Comparison of ENCODE assay signal across 13 mouse cellular contexts in genomic region chr5:100607868-100608267, GRCm38 (mm10). TPM values are rescaled to one million over a fixed set of nuclear protein-coding genes. Genes with fewer than 3 reads are reported as not detected.
DNase-seq lines count a peak whose midpoint lies in the region; ATAC-seq and TF ChIP-seq lines count a peak whose summit lies in the region.
"Had no signal": no experiment of that assay in that cellular context is flagged by ENCODE, and none has a peak within 500 bp of the region (broad histone marks: within the 10 kb centered on the region; RNA-seq: fewer than 3 reads in every experiment).

No protein-coding gene starts in this region.

- peaks cover 11% of the 10 kb centered on the region for H3K4me1 ChIP-seq in kidney, embryonic 15.5 days
- no peaks in the 10 kb centered on the region; the same call in 1 of the 2 replicates for H3K4me1 ChIP-seq in bone marrow, adult 2 months (ENCODE audit: control insufficient read depth, insufficient read depth, low read length)
- H3K4me1 ChIP-seq in liver, embryonic 12.5 days, result peaks cover 25% of the 10 kb centered on the region
- peaks cover 17% of the 10 kb centered on the region for H3K4me1 ChIP-seq in small intestine, adult 2 months (ENCODE audit: control insufficient read depth, insufficient read depth, insufficient read length, low read length)
- H3K4me1 ChIP-seq in hindbrain, embryonic 10.5 days (replicated peaks), result no peaks in the 10 kb centered on the region

- H3K36me3 ChIP-seq in kidney, embryonic 15.5 days, result no peaks in the 10 kb centered on the region
- no peaks in the 10 kb centered on the region for H3K36me3 ChIP-seq in liver, embryonic 12.5 days
- H3K36me3 ChIP-seq in small intestine, adult 2 months (ENCODE audit: control insufficient read depth, insufficient read depth, low read length), result no peaks in the 10 kb centered on the region
- no peaks in the 10 kb centered on the region for H3K36me3 ChIP-seq in hindbrain, embryonic 10.5 days
- H3K36me3 ChIP-seq: embryonic facial prominence, embryonic 13.5 days had no signal

- H3K9me3 ChIP-seq in kidney, embryonic 15.5 days (replicated peaks), result no peaks in the 10 kb centered on the region
- H3K9me3 ChIP-seq in liver, embryonic 12.5 days (replicated peaks), result no peaks in the 10 kb centered on the region
- H3K9me3 ChIP-seq in hindbrain, embryonic 10.5 days, result no peaks in the 10 kb centered on the region
- H3K9me3 ChIP-seq: embryonic facial prominence, embryonic 13.5 days had no signal

- no peak overlapping the region for H3K4me2 ChIP-seq in kidney, embryonic 15.5 days
- H3K4me2 ChIP-seq in liver, embryonic 12.5 days, result peak overlapping the region; percentile 19
- H3K4me2 ChIP-seq: embryonic facial prominence, embryonic 13.5 days; heart, embryonic 11.5 days had no signal

- no peaks in the 10 kb centered on the region for H3K27me3 ChIP-seq in kidney, embryonic 15.5 days
- peaks cover under 1% of the 10 kb centered on the region; the same call in 1 of the 2 replicates for H3K27me3 ChIP-seq in liver, embryonic 12.5 days (replicated peaks)
- no peaks in the 10 kb centered on the region for H3K27me3 ChIP-seq in small intestine, adult 2 months (ENCODE audit: control insufficient read depth, insufficient read depth, low read length)
- H3K27me3 ChIP-seq in hindbrain, embryonic 10.5 days (ENCODE audit: insufficient read depth, poor library complexity, severe bottlenecking), result no peaks in the 10 kb centered on the region
- H3K27me3 ChIP-seq: embryonic facial prominence, embryonic 13.5 days had no signal

- TF ChIP-seq CTCF in bone marrow, adult 2 months (IDR thresholded peaks at IDR 0.05; ENCODE audit: control insufficient read depth, insufficient read depth, low read length), result no peak
- TF ChIP-seq CTCF in small intestine, adult 2 months (IDR thresholded peaks at IDR 0.05; ENCODE audit: extremely low read depth, insufficient read length, insufficient replicate concordance, low read depth, low read length), result no peak

- 72% methylated on average over 9 of the region's 9 CpGs for WGBS in kidney, embryonic 15.5 days
- WGBS in bone marrow, adult 2 months, result 37% methylated on average over 9 of the region's 9 CpGs
- WGBS in liver, embryonic 12.5 days (ENCODE audit: insufficient replicate concordance), result 27% methylated on average over 9 of the region's 9 CpGs
- WGBS in small intestine, adult 2 months, result 46% methylated on average over 9 of the region's 9 CpGs
- WGBS in hindbrain, embryonic 10.5 days, result 88% methylated on average over 9 of the region's 9 CpGs

- no peak overlapping the region for H3K9ac ChIP-seq in kidney, embryonic 15.5 days
- no peak overlapping the region for H3K9ac ChIP-seq in liver, embryonic 12.5 days
- H3K9ac ChIP-seq: embryonic facial prominence, embryonic 13.5 days had no signal

- ATAC-seq in kidney, embryonic 15.5 days (replicated peaks; ENCODE audit: low FRiP score), result no peak
- ATAC-seq in liver, embryonic 12.5 days, result no peak

- DNase-seq in kidney, postnatal 4 days, result no peak
- no peak for DNase-seq in hindbrain, embryonic 10.5 days (ENCODE audit: low spot score)
- no peak for DNase-seq in frontal cortex, postnatal 10 days (ENCODE audit: low spot score in 2 of 2)
- no peak for DNase-seq in right cerebral cortex, adult 2 months (ENCODE audit: low spot score in 2 of 2)
- DNase-seq: cerebellum, postnatal 36 days; kidney, adult 18-20 months; right cerebral cortex, postnatal 14 days had no signal

- TF ChIP-seq POLR2A in bone marrow, adult 2 months (IDR thresholded peaks at IDR 0.05; ENCODE audit: borderline replicate concordance, control insufficient read depth, low read depth, low read length), result no peak
- no peak for TF ChIP-seq POLR2A in small intestine, adult 2 months (IDR thresholded peaks at IDR 0.05; ENCODE audit: low read depth, low read length)

- H3K4me3 ChIP-seq in kidney, embryonic 15.5 days (replicated peaks), result no peak overlapping the region
- no peak overlapping the region for H3K4me3 ChIP-seq in bone marrow, adult 2 months (replicated peaks; ENCODE audit: control insufficient read depth, low read depth, low read length)
- H3K4me3 ChIP-seq in liver, embryonic 12.5 days, result no peak overlapping the region
- H3K4me3 ChIP-seq in small intestine, adult 2 months (ENCODE audit: low read depth, low read length), result no peak overlapping the region
- H3K4me3 ChIP-seq in hindbrain, embryonic 10.5 days, result no peak overlapping the region
- H3K4me3 ChIP-seq: embryonic facial prominence, embryonic 13.5 days had no signal

- H3K27ac ChIP-seq in kidney, embryonic 15.5 days, result 0 out of 2 replicates have a peak overlapping the region, but pooled peaks have one; percentile 87
- H3K27ac ChIP-seq in bone marrow, adult 2 months (ENCODE audit: control insufficient read depth, insufficient read depth, low read depth, low read length, poor library complexity), result peak overlapping the region; percentile 38; the same call in 1 of the 2 replicates
- H3K27ac ChIP-seq in liver, embryonic 12.5 days, result no peak overlapping the region
- H3K27ac ChIP-seq in small intestine, adult 2 months (ENCODE audit: insufficient read depth, low read depth, low read length), result peak overlapping the region; percentile 84
- H3K27ac ChIP-seq in hindbrain, embryonic 10.5 days, result no peak overlapping the region
- H3K27ac ChIP-seq: embryonic facial prominence, embryonic 13.5 days had no signal

RNA-seq across cellular contexts. Expression of gene Plac8, which starts 35.8 kb away (rescaled TPM):
- polyA plus RNA-seq in kidney, embryonic 15.5 days (2015; fragmentation: Nextera tagmentation; extraction: Ambion mirVana), result 89.5 and 101 TPM in 2 replicates
- polyA plus RNA-seq in bone marrow, adult 2 months (2011; ENCODE audit: insufficient read depth, insufficient read length, low replicate concordance, missing spikeins), result 49.3 and 141 TPM in 2 replicates
- polyA plus RNA-seq in liver, embryonic 12.5 days (2016; fragmentation: Nextera tagmentation; extraction: Ambion mirVana), result 32.2 and 35.8 TPM in 2 replicates
- 1,430 and 1,806 TPM in 2 replicates for polyA plus RNA-seq in small intestine, adult 2 months (2012; rRNA removed)
- polyA plus RNA-seq in hindbrain, embryonic 10.5 days (2016; fragmentation: Nextera tagmentation; extraction: Ambion mirVana), result 4.8 and 6.7 TPM in 2 replicates

Comparison
In these comparisons a context has a peak if more than half of its experiments do, and no peak if none do; other contexts are left out.
1. H3K27ac ChIP-seq: peak in kidney, embryonic 15.5 days (single experiment), bone marrow, adult 2 months (single experiment) and small intestine, adult 2 months (single experiment); none in liver, embryonic 12.5 days (single experiment) and hindbrain, embryonic 10.5 days (single experiment).
2. RNA of gene Plac8, which starts 35.8 kb away (polyA plus RNA-seq): 1,430 to 1,806 TPM in small intestine, adult 2 months; 49.3 to 141 TPM in bone marrow, adult 2 months, 89.5 to 101 TPM in kidney, embryonic 15.5 days, 32.2 to 35.8 TPM in liver, embryonic 12.5 days and 4.8 to 6.7 TPM in hindbrain, embryonic 10.5 days; every median in the first group is over 10 times any median in the second.